Mouse (Mus musculus) E14TG2a.4 (cell line): ENCODE data around the gene Ubr2.

Experiments used
- H3K27me3 ChIP-seq: 2 replicates; pipeline ENCODE4 v1.6.1; 2014; ENCODE audit warnings: low read length, control low read depth; ENCODE audit not compliant: insufficient read depth
- H3K36me3 ChIP-seq: 2 replicates; pipeline ENCODE4 v1.6.1; 2014; ENCODE audit warnings: low read length, control low read depth; ENCODE audit not compliant: insufficient read depth
- H3K4me1 ChIP-seq: replicated peaks from 2 replicates; pipeline ENCODE4 v1.6.1; 2014; ENCODE audit warnings: low read depth, low read length, control low read depth
- H3K4me3 ChIP-seq: replicated peaks from 2 replicates; pipeline ENCODE4 v1.5.1; 2014; ENCODE audit warnings: mild to moderate bottlenecking, low read length
- H3K9me3 ChIP-seq: 2 replicates; pipeline ENCODE4 v1.6.1; 2014; ENCODE audit warnings: low read length, control low read depth
- CTCF ChIP-seq: conservative IDR thresholded peaks from 2 replicates; pipeline ENCODE4 v1.5.1; 2014; ENCODE audit warnings: low read length
- NANOG ChIP-seq: IDR thresholded peaks from 2 replicates; pipeline ENCODE4 v1.6.1; 2014; ENCODE audit warnings: borderline replicate concordance, low read length, mixed read lengths
- POU5F1 ChIP-seq: IDR thresholded peaks from 2 replicates; pipeline ENCODE4 v1.6.1; 2014; ENCODE audit warnings: low read length, borderline replicate concordance

The Ubr2 gene

GRCm38 (mm10) chr17:46889450-46890084, 120.8 kb downstream of the Ubr2 start:
- Histone ChIP-seq H3K4me1 (peaks cover 76% of the 10 kb centered on the region), H3K9me3 (no peaks in the 10 kb centered on the region), H3K36me3 (peaks cover 30% of the 10 kb centered on the region), H3K27me3 (no peaks in the 10 kb centered on the region), H3K4me3 (peak overlapping the region; percentile 92)
- TF ChIP-seq NANOG (no peak), POU5F1 (no peak), CTCF (no peak)

- H3K4me3 ChIP-seq = peak overlapping the region; percentile 92
- H3K4me1 ChIP-seq = peaks cover 79% of the 10 kb centered on the region
- peaks cover 27% of the 10 kb centered on the region for H3K36me3 ChIP-seq
- no peaks in the 10 kb centered on the region for H3K9me3 ChIP-seq
- peak; percentile 60 for TF ChIP-seq CTCF
- no peak for TF ChIP-seq NANOG
- no peaks in the 10 kb centered on the region for H3K27me3 ChIP-seq
Observed at GRCm38 (mm10) chr17:46888511-46889212, 121.7 kb downstream of the Ubr2 start.

- Histone ChIP-seq H3K27me3 (no peaks in the 10 kb centered on the region), H3K4me1 (peaks cover 78% of the 10 kb centered on the region), H3K9me3 (no peaks in the 10 kb centered on the region), H3K4me3 (peak overlapping the region; percentile 35), H3K36me3 (peaks cover 3% of the 10 kb centered on the region)
- no peak for TF ChIP-seq POU5F1
- TF ChIP-seq CTCF = no peak
- no peak for TF ChIP-seq NANOG
Observed at GRCm38 (mm10) chr17:46885910-46886643, 124.3 kb downstream of the Ubr2 start.

- Histone ChIP-seq H3K4me3 (peak overlapping the region; percentile 35; the same call in 1 of the 2 replicates), H3K9me3 (no peaks in the 10 kb centered on the region), H3K36me3 (peaks cover 3% of the 10 kb centered on the region), H3K4me1 (peaks cover 77% of the 10 kb centered on the region), H3K27me3 (no peaks in the 10 kb centered on the region)
- TF ChIP-seq CTCF = no peak
- TF ChIP-seq NANOG = no peak
- no peak for TF ChIP-seq POU5F1
Observed at GRCm38 (mm10) chr17:46885218-46885909, 125.0 kb downstream of the Ubr2 start.

GRCm38 (mm10) chr17:46884766-46885165, 125.6 kb downstream of the Ubr2 start:
- H3K27me3 ChIP-seq = no peaks in the 10 kb centered on the region

GRCm38 (mm10) chr17:46883107-46883506, 127.2 kb downstream of the Ubr2 start:
- Histone ChIP-seq H3K4me3 (peak overlapping the region; percentile 17; the same call in 1 of the 2 replicates), H3K9me3 (no peaks in the 10 kb centered on the region)
- TF ChIP-seq POU5F1 = no peak

More at GRCm38 (mm10) chr17:46884766-46885165, 125.6 kb downstream of the Ubr2 start:
- H3K36me3 ChIP-seq = peaks cover 4% of the 10 kb centered on the region
- TF ChIP-seq POU5F1 (no peak), CTCF (no peak), NANOG (no peak)
- H3K4me3 ChIP-seq = no peak overlapping the region
- peaks cover 77% of the 10 kb centered on the region for H3K4me1 ChIP-seq
- no peaks in the 10 kb centered on the region for H3K9me3 ChIP-seq

GRCm38 (mm10) chr17:46881728-46882127, 128.6 kb downstream of the Ubr2 start:
- no peak overlapping the region for H3K4me3 ChIP-seq
- no peaks in the 10 kb centered on the region for H3K27me3 ChIP-seq
- no peak for TF ChIP-seq CTCF
- no peak for TF ChIP-seq NANOG
- TF ChIP-seq POU5F1 = no peak
- peaks cover 2% of the 10 kb centered on the region; the same call in 1 of the 2 replicates for H3K36me3 ChIP-seq
- no peaks in the 10 kb centered on the region for H3K9me3 ChIP-seq
- peaks cover 76% of the 10 kb centered on the region for H3K4me1 ChIP-seq

More at GRCm38 (mm10) chr17:46883107-46883506, 127.2 kb downstream of the Ubr2 start:
- Histone ChIP-seq H3K27me3 (no peaks in the 10 kb centered on the region), H3K36me3 (peaks cover 5% of the 10 kb centered on the region), H3K4me1 (peaks cover 76% of the 10 kb centered on the region)

GRCm38 (mm10) chr17:46880322-46880721, 130.0 kb downstream of the Ubr2 start:
- no peaks in the 10 kb centered on the region for H3K27me3 ChIP-seq
- no peak for TF ChIP-seq NANOG
- no peak for TF ChIP-seq POU5F1
- no peak for TF ChIP-seq CTCF
- no peaks in the 10 kb centered on the region for H3K9me3 ChIP-seq
- no peak overlapping the region for H3K4me3 ChIP-seq
- peaks cover 74% of the 10 kb centered on the region for H3K4me1 ChIP-seq
- H3K36me3 ChIP-seq = peaks cover 2% of the 10 kb centered on the region; the same call in 1 of the 2 replicates
